Mouse (Mus musculus): ENCODE data around the gene Uggt1.
A peak's percentile ranks its signal among the peaks of the same experiment; 100 is the strongest.

Gene Uggt1

DNA sequence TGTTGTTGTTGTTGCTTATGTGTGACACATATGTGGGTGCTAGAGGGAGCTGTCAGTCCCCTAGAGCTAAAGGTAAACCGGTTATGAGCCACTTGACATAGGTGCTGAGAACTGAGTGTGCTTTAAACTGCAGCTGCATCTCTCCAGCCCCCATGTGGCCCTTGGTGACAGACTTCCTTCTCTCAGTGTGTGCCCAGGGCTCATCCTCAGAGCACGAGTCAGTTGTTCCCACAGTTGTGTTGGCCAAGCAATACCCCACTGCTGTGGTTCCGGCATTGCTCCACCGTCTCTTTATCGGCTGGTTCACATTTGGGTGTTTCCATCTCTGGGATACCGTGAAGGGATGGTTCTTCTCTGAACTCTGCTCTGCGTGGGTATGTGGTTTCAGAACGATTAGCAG is 12.8 kb upstream of the Uggt1 start:
- no peak for DNase-seq (ENCODE audit: low read depth, low spot score)

DNA sequence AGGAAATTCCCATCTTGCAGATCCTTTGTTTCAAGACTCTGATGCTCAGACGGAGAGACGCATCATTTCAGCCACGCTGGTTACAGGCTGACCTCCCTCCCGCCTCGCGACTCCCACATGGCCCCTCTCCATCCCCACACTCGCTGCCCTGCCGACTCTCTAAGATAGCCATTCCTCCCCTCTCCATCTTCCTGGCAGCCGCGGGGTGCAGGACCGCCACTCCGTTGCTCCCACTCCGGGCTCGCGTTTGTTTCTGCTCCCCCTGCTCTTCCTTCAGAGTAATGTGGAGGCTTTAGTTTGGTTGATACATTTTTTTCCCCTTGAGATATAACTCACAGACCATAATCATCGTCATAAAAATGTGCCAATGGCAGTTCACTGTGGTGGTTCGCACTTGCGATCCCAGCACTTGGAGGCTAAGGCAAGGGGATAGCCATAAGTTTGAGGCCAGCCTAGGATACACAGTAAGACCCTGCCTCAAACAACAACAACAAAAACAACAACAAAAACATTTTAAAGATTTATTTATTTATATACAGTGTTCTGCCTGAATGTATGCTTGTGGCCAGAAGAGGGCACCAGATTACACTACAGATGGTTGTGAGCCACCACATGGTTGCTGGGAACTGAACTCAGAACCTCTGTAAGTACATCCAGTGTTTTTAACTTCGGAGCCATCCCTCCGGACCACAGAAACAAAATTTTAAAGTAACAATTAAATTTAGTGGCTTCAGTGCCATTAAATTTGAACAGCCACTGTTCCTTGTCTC is 11.5 kb upstream of the Uggt1 start:
- no peak for DNase-seq (ENCODE audit: low read depth, low spot score)

DNA sequence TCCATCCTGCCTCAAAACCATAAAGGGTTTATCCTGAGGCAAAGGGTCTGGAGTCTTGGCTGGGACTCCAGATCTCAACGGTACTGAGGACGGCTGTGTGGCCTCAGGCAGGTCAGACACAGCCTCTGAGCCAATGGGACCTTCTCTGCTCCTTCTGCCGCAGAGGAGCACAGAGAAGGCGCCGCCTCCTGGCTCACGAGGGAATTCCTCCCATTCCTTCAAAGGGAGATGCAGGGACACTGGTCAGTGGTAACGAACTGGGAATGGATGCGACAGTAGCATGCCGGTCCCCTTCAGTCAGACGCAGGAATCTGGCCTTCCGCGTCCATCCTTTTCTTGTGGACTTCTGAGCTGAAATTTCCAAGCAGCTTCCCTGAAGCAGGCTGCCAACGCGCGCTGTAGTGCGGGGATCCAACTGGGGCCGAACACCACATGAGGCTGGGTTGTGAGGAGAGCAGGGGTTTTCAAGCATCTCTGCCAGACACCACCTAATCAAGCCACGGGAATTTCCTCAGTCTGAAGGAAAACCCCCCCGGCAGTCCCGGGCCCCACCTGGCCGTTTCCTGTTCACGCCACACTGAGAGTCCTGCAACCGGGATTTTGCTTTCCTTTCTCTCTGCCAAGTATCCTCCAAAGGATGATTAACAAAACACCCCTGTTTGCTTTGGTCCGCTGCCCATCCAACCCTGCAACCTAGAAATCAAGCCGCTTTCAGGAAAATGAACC is 10.3 kb upstream of the Uggt1 start:
- DNase-seq (ENCODE audit: low read depth, low spot score), result no peak

DNA sequence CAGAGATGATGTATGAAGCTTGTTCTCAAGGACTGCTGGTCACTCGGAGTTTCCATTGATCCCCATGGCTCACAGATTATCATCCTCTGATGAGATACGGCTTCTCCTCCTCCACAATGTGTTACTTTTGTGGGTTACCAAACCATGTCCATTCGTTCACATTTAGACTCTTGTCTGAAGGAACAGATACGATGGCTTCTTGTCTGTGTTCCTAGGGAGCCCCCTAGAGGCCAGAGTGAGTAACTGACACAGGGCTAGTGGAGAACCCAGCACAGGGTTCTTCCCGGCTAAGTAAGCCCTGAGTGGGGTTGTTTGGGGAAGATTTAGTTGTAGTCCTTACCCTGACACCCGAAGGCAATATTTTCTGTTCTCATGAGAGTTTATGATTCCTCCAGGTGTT is 8.3 kb upstream of the Uggt1 start:
- DNase-seq (ENCODE audit: low read depth, low spot score), result peak; percentile 78

DNA sequence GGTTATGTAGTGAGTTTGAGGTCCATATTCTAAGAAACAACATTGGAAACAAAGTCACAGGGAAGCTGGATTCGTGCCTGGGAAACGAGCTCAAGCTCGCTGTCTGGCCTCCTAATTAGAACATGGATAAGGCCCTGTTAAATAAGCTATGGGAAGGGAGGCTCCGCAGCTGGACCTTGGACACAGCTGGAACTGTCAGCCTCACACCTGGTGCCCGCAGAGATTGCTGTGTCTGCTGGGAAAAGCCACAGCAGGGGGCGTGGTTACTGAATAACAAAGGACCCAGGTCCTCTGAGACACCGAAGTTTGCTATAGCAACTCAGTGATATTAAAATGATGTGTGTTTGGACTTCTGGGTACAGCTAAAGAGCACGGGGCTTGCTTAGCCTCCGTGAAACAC is 6.9 kb upstream of the Uggt1 start:
- peak; percentile 35 for DNase-seq (ENCODE audit: low read depth, low spot score)

DNA sequence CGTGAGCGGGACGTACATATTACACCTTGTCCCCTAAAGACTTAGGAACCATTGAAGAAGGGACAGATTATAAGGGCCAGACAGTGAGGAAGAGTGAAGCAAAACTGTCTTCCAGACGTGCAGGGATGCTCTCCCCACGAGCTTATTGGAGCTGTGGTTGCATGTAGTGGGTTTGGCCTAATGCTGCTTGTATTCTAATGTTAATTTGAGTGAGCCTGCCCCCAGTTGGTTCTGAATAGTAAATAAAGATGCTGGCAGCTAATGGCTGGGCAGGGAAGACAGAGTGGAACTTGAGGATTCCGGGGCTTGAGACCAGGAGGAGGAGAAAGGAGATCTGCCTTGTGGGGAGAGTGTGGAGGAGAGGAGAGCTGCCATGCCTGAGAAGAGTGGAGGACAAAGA is 2.2 kb upstream of the Uggt1 start:
- no peak for DNase-seq (ENCODE audit: low read depth, low spot score)

DNA sequence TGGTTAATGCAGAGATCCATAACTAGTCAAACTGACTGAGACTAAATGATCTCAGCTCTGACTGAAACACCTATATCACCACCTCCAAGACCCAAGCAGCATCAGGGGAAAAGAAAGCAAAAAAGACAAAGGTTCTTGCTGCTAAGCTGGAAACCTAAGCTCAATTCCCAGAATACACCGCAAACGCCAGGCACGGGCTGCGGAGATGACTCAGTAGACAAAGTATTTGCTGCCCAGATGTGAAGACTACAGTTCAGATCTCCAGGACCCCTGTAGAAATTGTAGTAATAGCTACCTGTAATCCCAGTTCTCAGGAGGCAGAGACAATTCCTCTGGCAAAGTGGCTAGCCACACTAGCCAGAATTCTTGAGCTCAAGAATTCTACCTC is 302 bp upstream of the Uggt1 start:
- no peak for DNase-seq (ENCODE audit: low read depth, low spot score)

DNA sequence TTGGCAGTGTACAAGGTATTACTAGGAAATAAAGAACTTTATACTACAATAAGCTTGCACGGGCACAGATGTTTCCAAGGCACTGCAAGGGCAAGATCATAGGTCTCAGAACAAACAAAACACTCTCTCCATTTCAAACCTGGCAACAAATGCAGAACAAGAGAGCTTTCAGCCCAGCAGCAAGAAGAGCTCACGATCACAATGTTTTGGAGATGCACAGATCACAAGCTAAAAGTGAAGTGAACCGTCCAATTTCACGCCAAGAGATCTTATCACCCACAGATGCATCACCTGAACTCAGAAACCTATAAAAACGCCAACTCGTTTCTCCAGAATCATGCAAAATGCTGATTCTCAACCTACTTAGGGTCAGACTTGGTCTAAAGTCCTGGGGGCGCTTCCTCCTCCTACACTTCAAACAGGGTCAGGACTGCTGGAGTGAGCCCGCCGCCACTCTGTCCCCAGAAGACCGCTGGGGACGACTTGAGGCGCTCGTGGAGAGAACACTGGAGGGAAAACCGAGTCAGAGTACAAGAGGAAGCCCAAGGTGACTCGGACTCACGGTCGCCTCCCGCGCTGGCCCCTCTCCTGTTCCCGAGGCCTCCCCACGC is 968 bp downstream of the Uggt1 start:
- no peak for DNase-seq (ENCODE audit: low read depth, low spot score)

DNA sequence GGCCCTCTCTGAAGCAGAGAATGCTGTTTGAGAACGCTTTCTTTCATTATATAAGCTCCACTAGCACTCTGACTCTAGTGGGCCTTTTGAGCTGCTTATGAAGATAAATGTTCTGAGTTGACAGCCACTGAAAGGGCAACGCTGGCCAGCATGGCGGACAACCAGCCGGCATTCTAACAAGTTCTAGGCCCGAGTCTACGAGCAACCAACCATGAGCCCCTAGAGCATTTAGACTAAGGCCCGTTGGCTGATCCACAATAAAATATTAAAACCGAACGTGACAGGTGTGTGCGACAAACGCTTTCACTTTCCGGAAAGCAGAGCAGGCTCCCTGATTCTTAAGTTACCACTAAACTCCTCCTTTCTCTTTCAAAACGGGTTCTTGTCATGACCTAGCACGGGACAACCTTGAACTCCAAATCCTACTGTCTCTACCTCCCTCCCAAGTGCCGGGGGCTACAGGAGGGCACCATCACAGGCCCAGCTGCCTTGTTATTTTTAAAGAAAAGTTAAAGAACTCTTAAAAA is 2.6 kb downstream of the Uggt1 start:
- no peak for DNase-seq (ENCODE audit: low read depth, low spot score)

DNA sequence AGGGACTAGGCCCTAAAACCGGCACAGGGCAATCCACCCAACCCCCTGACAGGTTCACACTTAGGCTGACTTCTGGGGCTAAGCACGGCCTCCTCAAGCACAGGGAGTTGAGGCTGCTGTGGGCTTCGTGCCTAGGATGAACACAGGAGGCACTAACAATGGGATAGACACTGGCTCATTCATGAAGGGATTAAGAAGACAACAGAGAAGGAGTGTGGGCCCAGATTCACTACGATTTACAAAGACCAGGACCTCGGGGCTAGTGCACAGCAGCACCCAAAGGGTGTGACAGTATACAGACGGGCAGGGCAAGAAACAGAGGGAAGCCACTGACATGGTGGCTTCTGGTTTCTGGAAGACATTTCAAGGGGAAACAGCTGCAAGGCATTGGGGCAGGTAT is 4.3 kb downstream of the Uggt1 start:
- no peak for DNase-seq (ENCODE audit: low read depth, low spot score)

DNA sequence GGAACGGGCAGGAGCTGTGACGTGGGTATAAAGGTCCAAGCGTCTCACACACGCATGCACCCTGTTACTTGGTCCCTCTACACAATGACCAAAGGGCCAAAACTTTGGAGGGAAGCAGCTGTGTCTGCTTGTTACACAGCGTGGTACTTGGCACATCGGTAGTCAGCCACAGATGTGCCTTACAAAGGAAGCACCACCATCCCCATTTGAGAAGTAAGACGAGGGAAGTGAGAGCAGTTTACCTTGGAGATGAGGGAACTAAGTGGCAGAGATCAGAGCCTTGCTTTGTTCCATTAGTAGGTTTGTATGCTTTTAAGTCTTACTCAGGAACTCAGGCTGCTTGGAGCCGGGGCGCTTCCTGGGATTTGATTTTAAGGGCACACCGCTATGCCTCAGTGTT is 5.1 kb downstream of the Uggt1 start:
- DNase-seq (ENCODE audit: low read depth, low spot score), result no peak

DNA sequence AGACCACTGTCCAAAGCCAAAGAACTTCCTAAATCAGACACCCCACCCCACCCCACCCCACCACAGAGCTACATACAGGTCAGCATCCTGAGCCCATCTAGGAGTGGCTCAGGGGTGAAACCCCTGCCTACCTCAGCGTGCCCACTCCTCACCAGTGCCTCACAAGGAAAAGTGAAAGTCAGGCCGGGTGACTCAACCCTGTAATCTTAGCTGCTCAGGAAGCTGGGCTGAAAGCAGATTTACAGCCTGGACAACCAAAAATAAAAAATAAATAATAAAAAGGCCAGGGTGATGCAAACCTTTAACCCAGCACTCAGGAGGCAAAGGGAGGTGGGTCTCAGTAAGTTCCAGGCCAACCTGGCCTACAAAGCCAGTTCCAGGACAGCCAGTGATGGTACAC is 8.7 kb downstream of the Uggt1 start:
- DNase-seq (ENCODE audit: low read depth, low spot score), result no peak

DNA sequence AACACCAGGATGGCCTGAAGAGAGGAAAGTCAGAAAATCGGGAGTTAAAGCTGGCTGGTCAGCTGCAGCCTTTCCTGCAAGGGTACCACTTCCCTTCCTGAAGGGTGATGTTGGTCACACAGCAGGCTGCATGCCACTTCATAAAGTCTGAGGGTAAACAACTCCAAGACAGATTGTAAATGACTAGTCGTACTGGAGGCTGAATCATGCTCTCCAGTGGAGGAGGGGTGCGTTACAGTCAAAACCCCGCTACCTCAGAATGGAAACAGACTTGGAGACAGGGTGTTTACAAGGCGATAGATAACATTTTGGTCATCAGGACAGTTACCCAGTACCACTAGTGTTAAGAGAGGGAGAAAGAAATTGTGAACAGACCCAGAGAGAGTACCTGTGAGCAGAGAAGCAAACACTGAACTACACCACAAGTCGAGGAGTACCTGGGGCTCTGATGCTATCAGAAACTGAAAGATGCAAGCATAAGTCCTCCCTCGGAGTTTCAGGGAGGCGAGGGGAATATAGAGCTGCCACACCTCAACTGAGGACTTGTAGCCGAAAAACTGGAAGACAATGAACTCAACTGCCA is 9.4 kb downstream of the Uggt1 start:
- no peak for DNase-seq (ENCODE audit: low read depth, low spot score)

DNA sequence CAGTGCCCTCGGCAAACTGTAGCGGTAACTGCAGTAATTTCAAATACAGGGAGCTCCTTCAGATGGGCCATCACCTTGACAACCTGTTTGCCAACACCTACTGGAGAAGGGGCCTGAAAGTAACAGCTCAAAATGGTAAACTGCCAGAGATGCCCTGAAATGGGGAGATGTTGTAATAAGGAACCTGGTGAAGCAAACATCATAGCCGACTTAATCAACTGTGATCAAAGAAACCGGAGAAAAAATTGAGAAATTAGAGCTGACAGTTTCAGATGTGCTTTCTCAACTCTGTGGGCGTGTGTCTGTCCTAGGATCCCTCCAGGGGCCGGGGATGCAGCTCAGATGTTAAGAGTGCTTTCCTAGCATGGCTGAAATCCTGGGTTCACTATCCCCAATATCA is 11.3 kb downstream of the Uggt1 start:
- no peak for DNase-seq (ENCODE audit: low read depth, low spot score)

DNA sequence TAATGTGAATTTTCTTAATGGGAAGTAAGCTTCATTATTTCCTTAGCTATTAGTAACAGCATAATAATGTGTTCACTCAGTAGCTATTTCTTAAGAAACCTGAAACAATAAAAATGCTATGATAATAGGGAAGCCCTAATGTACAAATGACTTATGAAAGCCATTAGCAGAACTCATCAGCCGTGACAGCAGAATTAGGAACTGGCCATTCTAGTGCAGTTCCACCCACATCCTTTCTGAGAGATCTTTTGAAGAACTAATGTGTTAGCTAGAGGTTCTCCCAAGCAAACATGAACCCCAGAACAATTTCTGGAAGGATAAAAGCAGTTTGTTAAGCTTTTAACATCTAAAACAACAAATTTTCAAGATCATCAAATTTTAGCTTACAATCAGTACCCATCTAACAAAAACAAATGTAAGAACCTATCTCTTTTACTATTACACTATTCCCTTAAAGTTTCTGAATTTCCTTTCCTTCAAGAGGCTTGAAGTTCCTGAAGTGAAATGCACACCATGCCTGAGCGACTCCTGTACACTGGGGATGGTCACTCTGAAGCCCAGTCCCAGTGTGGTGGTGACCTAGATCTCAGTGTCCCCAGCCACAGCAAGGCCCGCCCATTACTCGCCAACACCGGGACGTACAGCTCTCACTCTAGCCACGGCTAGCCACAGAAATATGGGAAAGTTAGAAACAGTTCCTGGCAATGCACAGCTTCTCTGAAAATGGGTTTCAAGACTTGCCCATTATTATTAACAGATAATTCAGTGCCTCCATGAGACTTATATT is 13.4 kb downstream of the Uggt1 start:
- DNase-seq (ENCODE audit: low read depth, low spot score), result no peak

DNA sequence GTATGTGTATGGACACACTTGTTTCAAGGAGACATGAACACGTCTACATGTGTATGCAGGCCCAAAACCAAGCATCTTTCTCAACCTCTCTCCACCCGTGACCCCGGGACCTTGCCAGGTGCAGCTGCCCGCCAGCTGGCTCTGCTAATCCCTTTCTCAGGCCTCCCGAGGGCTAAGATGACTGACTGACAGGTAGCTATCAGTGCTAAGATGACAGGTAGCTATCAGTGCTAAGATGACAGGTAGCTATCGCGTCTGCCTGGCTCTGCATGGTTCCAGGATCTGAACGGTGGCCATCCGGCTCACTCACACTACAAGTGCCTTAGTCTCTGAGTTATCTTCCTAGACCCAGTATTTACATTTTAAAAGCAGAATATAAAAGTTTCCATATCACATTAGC is 16.1 kb downstream of the Uggt1 start:
- no peak for DNase-seq (ENCODE audit: low read depth, low spot score)

DNA sequence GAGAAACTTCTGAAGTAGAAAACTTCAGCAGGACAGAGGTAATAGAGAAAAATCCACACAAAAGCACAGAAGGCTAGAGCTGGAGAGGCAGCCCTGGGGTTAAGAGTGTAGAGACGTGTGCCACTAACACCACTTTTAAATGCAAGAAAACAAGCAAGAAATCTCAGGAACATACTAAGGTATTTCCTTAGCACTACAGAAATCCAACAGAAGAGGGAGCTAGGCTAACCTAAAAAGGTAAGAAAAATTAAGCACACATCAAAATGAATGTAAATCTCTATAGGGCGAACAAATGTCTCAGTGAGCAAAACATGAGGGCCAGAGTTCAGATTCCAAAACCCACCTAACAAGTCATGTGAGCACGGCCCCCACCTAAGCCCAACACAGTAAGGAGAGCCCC is 19.9 kb downstream of the Uggt1 start:
- no peak for DNase-seq (ENCODE audit: low read depth, low spot score)

DNA sequence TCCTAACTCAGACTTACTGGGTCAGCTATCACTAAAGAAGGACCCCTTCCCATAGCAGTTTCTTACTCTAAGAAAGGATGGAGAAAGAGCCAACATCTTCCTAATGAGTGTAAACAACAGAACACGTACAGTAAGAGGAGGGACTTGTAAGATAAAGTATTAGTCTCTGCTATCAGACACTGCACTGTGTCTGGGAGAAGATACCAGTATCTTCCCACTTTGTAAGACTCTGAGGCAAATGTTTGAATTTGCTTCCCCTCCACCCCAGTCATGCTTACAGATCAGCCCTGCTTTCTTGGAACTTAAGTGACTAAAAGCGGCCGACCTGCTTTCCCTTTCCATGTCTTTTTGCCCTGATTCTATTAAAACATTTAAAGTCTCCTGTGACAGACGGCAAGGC is 30.2 kb downstream of the Uggt1 start:
- no peak for DNase-seq (ENCODE audit: low read depth, low spot score)

DNA sequence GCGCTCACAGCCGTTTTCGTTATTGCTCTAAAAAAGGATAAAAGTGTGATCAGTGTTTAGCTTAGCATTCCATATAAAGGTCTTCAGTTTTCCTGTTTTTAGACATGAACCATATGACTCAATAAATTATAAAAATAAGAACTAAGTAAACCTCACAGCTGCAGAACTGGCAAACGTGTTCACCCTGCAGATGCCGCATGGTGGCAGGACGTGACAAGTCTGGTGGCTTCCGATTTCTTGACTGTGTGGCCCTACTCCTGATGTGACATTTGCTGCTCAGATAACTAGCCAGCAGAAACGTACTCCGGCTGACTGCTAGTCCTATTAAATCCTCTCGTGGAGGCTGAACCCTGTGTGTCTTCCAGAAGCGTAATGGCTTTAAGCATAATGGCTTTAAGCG is 42.8 kb downstream of the Uggt1 start:
- DNase-seq (ENCODE audit: low read depth, low spot score), result no peak

DNA sequence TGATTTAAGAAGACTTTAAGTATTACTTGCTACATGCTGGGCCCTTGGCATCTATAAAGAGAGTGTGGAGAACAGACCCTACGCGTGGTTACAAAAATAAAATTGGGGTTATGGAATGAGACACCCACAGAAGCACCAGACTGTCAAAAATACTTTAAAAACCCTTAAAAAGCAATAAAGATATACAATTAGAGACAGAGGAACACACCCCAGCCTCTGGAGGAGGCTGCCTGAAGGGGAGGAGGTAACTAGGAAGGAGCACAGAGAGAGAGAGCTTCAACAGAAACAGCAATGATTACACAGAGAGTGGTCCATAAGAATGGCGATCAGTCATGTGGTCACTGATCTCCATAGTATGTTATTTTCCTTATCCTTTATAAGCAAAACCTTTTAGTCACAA is 50.0 kb downstream of the Uggt1 start:
- no peak for DNase-seq (ENCODE audit: low read depth, low spot score)

DNA sequence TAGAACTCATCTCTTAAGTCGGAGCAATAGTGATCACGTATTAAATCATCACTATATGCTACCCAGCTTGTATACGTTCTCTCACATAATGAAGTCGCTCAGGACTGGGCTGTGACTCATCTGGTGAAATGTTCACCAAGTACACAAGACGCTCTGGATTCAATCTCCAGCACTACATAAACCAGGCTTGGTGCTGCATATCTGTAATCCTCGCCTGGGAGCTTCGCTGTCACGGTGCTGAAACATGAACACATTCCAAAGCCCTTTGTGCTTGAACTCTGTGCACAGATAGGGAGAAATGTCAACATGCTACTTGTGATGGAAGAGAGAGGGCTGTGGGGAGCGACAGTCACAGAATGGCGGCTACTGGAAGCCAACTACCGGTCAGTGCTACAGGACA is 52.6 kb downstream of the Uggt1 start:
- no peak for DNase-seq (ENCODE audit: low read depth, low spot score)

DNA sequence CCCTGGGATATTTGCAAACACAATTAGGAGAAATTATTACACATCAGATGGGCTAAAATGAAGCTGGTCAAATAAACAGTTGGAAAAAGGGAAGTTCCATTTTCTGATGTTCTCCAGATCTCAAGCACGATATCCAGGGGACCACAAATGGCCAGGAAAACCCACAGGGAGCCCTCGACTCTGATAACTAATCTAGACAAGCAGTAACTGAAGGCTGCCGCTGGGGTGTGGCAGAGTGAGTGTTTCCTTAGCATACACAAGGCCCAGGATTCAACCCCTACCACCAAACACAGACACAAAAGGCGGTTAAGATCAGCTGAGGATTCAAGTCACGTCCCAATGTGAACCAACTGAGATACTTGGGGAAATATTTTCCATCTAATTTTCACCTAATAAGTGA is 64.5 kb downstream of the Uggt1 start:
- DNase-seq (ENCODE audit: low read depth, low spot score), result no peak
